Mouse (Mus musculus) limb, embryonic 14.5 days (tissue): Measurements from ENCODE around the gene Endod1. TPM values are rescaled to one million over a fixed set of nuclear protein-coding genes. Genes with fewer than 3 reads are reported as not detected.

ENCODE experiments used
- ATAC-seq: fragments of 200-750 bp; cut with Nextera tagmentation; 2 replicates; pipeline ENCODE4 v1.8.0; 2017; ENCODE audit warnings: low read depth, moderate number of reproducible peaks, moderate TSS enrichment; ENCODE audit not compliant: low FRiP score
- DNase-seq: peaks from one replicate; pipeline ENCODE4 v3.0.0-alpha.2; 2015; ENCODE audit warnings: low spot score
- H3K27ac ChIP-seq: fragments of 300-500 bp; sonication (generic); replicated peaks from 2 replicates; pipeline ENCODE4 v1.5.1; 2014; ENCODE audit warnings: low read depth, mild to moderate bottlenecking, low read length, moderate library complexity, mixed read lengths
- H3K27me3 ChIP-seq: fragments of 300-500 bp; sonication (generic); 2 replicates; pipeline ENCODE4 v1.6.1; 2014; ENCODE audit warnings: low read length, mixed read lengths; ENCODE audit not compliant: control insufficient read depth, insufficient read depth
- H3K36me3 ChIP-seq: fragments of 300-500 bp; sonication (generic); 2 replicates; pipeline ENCODE4 v1.6.1; 2014; ENCODE audit warnings: mild to moderate bottlenecking, low read length, moderate library complexity, mixed read lengths; ENCODE audit not compliant: control insufficient read depth, insufficient read depth
- H3K4me1 ChIP-seq: fragments of 300-500 bp; sonication (generic); 2 replicates; pipeline ENCODE4 v1.6.1; 2014; ENCODE audit warnings: antibody characterized with exemption, low read length, mixed read lengths; ENCODE audit not compliant: control insufficient read depth, insufficient read depth
- H3K4me2 ChIP-seq: fragments of 300-500 bp; sonication (generic); replicated peaks from 2 replicates; pipeline ENCODE4 v1.6.1; 2014; ENCODE audit warnings: low read depth, mild to moderate bottlenecking, low read length, moderate library complexity; ENCODE audit not compliant: severe bottlenecking
- H3K4me3 ChIP-seq: fragments of 300-500 bp; sonication (generic); replicated peaks from 2 replicates; pipeline ENCODE4 v1.5.1; 2014; ENCODE audit warnings: low read length
- H3K9ac ChIP-seq: fragments of 300-500 bp; sonication (generic); 2 replicates; pipeline ENCODE4 v1.6.1; 2014; ENCODE audit warnings: mild to moderate bottlenecking, low read depth, low read length, moderate library complexity; ENCODE audit not compliant: severe bottlenecking
- H3K9me3 ChIP-seq: fragments of 300-500 bp; sonication (generic); 2 replicates; pipeline ENCODE4 v1.6.1; 2016; ENCODE audit warnings: low read length; ENCODE audit not compliant: control insufficient read depth
- POLR2A ChIP-seq: fragments of 200-500 bp; IDR thresholded peaks from 2 replicates; pipeline ENCODE4 v1.8.0; 2012; ENCODE audit warnings: inconsistent platforms, mild to moderate bottlenecking, moderate library complexity, borderline replicate concordance; ENCODE audit not compliant: insufficient read depth, insufficient read length; ENCODE audit errors: extremely low read depth
- WGBS: fragments of 180-500 bp; shearing (Covaris S2); extraction: QIAGEN DNeasy Blood & Tissue Kit; methylation state at CpG from one replicate; pipeline ENCODE4 v1.1.7; 2014; 5-methylcytosine and 5-hydroxymethylcytosine counted together
- polyA plus RNA-seq, 2 experiments: library from polyadenylated mRNA; depleted of rRNA in 1 of 2; stranded (reverse) in 1 of 2; unstranded in 1 of 2; fragments of >200 nt; fragmentation: Nextera tagmentation in 1 of 2; extraction: Ambion mirVana in 1 of 2; gene quantifications; 2 replicates each; pipeline versions ENCODE4 v1.2.1 to v1.2.3; 2012 to 2014

Endod1 gene
- polyA plus RNA-seq, 2 experiments, result 9.0 to 17.1 TPM

GRCm38 (mm10) chr9:14342041-14342668 lies 39.2 kb downstream of the Endod1 start:
- DNase-seq (peak; percentile 68), ATAC-seq (peak; percentile 80)
- WGBS, result 54% methylated on average over 4 of the region's 4 CpGs

GRCm38 (mm10) chr9:14338701-14339100 lies 42.6 kb downstream of the Endod1 start:
- no peak for DNase-seq
- Histone ChIP-seq H3K36me3 (peaks cover 4% of the 10 kb centered on the region; the same call in 1 of the 2 replicates), H3K4me2 (no peak overlapping the region), H3K9ac (no peak overlapping the region), H3K9me3 (no peaks in the 10 kb centered on the region), H3K4me1 (no peaks in the 10 kb centered on the region), H3K27me3 (no peaks in the 10 kb centered on the region), H3K4me3 (no peak overlapping the region), H3K27ac (no peak overlapping the region)
- ATAC-seq, result no peak
- 77% methylated on average over 3 of the region's 3 CpGs for WGBS
- TF ChIP-seq POLR2A, result no peak

More at GRCm38 (mm10) chr9:14342041-14342668, 39.2 kb downstream of the Endod1 start:
- Histone ChIP-seq H3K4me1 (no peaks in the 10 kb centered on the region), H3K9me3 (no peaks in the 10 kb centered on the region), H3K27me3 (no peaks in the 10 kb centered on the region), H3K27ac (no peak overlapping the region), H3K9ac (no peak overlapping the region), H3K36me3 (no peaks in the 10 kb centered on the region), H3K4me3 (no peak overlapping the region), H3K4me2 (no peak overlapping the region)
- TF ChIP-seq POLR2A, result no peak

GRCm38 (mm10) chr9:14336901-14337300 lies 44.4 kb downstream of the Endod1 start:
- peaks cover 7% of the 10 kb centered on the region for H3K36me3 ChIP-seq
- TF ChIP-seq POLR2A, result no peak
- no peak for ATAC-seq
- H3K9ac ChIP-seq, result no peak overlapping the region
- no peak overlapping the region for H3K4me2 ChIP-seq
- DNase-seq, result no peak
- H3K27ac ChIP-seq, result no peak overlapping the region
- no peak overlapping the region for H3K4me3 ChIP-seq
- WGBS, result 85% methylated on average over 3 of the region's 3 CpGs
- no peaks in the 10 kb centered on the region for H3K4me1 ChIP-seq
- no peaks in the 10 kb centered on the region for H3K9me3 ChIP-seq
- H3K27me3 ChIP-seq, result no peaks in the 10 kb centered on the region

- 77% methylated on average over 4 of the region's 4 CpGs for WGBS
- Histone ChIP-seq H3K9me3 (no peaks in the 10 kb centered on the region), H3K4me3 (no peak overlapping the region), H3K27me3 (no peaks in the 10 kb centered on the region), H3K4me1 (no peaks in the 10 kb centered on the region), H3K36me3 (peaks cover 15% of the 10 kb centered on the region), H3K4me2 (no peak overlapping the region), H3K27ac (no peak overlapping the region), H3K9ac (no peak overlapping the region)
- TF ChIP-seq POLR2A, result no peak
- ATAC-seq (no peak), DNase-seq (no peak)
Observed at GRCm38 (mm10) chr9:14335829-14336228, 45.5 kb downstream of the Endod1 start.

- Histone ChIP-seq H3K36me3 (peaks cover 79% of the 10 kb centered on the region), H3K4me3 (no peak overlapping the region), H3K9ac (no peak overlapping the region), H3K4me1 (no peaks in the 10 kb centered on the region), H3K27ac (no peak overlapping the region), H3K4me2 (no peak overlapping the region), H3K27me3 (no peaks in the 10 kb centered on the region), H3K9me3 (no peaks in the 10 kb centered on the region)
- no peak for TF ChIP-seq POLR2A
- 95% methylated on average over 1 of the region's 1 CpGs for WGBS
- ATAC-seq (no peak), DNase-seq (no peak)
Observed at GRCm38 (mm10) chr9:14316618-14317017, 64.7 kb downstream of the Endod1 start.

GRCm38 (mm10) chr9:14314477-14314876 lies 66.8 kb downstream of the Endod1 start:
- H3K4me2 ChIP-seq, result no peak overlapping the region
- no peaks in the 10 kb centered on the region for H3K4me1 ChIP-seq
- H3K27ac ChIP-seq, result no peak overlapping the region
- no peak overlapping the region for H3K9ac ChIP-seq
- DNase-seq (no peak), ATAC-seq (no peak)
- no peaks in the 10 kb centered on the region for H3K9me3 ChIP-seq
- 93% methylated on average over 7 of the region's 7 CpGs for WGBS
- H3K36me3 ChIP-seq, result peaks cover 79% of the 10 kb centered on the region
- no peak overlapping the region for H3K4me3 ChIP-seq
- no peaks in the 10 kb centered on the region for H3K27me3 ChIP-seq
- TF ChIP-seq POLR2A, result no peak
